Mouse (Mus musculus): Measurements from ENCODE around the gene A630095E13Rik.
"Not testable (repeated sequence)": the region's sequence is repeated elsewhere in the genome, so short reads cannot be mapped to it uniquely, and the experiment has no call there.

A630095E13Rik gene

GRCm38 (mm10) chr9:36643276-36643675, at the start of gene A630095E13Rik:
Gene A630095E13Rik (minus strand): TSS chr9:36643376.
- not testable (repeated sequence) for DNase-seq (ENCODE audit: low spot score in 2 of 2)

GRCm38 (mm10) chr9:36692920-36693319, 49.7 kb upstream of the A630095E13Rik start, which contains the start of gene Acrv1:
Gene Acrv1 (plus strand): TSS chr9:36693220.
- no peak for DNase-seq (ENCODE audit: low spot score in 2 of 2)

- DNase-seq (ENCODE audit: low spot score in 2 of 2) = peak in 1 of 2 experiments; percentile 15
These were observed 44.2 kb upstream of the A630095E13Rik start for GRCm38 (mm10) chr9:36687329-36687728.

- DNase-seq (ENCODE audit: low spot score in 2 of 2) = no peak
These were observed 38.2 kb upstream of the A630095E13Rik start for GRCm38 (mm10) chr9:36681424-36681823.

Data from frontal cortex, postnatal 36 days (tissue).